Mouse (Mus musculus) heart, embryonic 15.5 days (tissue): ENCODE measurements around the gene Tmem265. TPM values are rescaled to one million over a fixed set of nuclear protein-coding genes. Genes with fewer than 3 reads are reported as not detected.
A peak's percentile ranks its signal among the peaks of the same experiment; 100 is the strongest.

ENCODE experiments used
- ATAC-seq: fragments of 200-750 bp; cut with Nextera tagmentation; replicated peaks from 2 replicates; pipeline ENCODE4 v1.8.0; 2017; ENCODE audit warnings: low read depth, moderate TSS enrichment; ENCODE audit not compliant: insufficient number of reproducible peaks, insufficient read depth, low FRiP score
- H3K27ac ChIP-seq: fragments of 300-500 bp; sonication (generic); 2 replicates; pipeline ENCODE4 v1.5.1; 2015; ENCODE audit warnings: mild to moderate bottlenecking, inconsistent platforms
- H3K27me3 ChIP-seq: fragments of 300-500 bp; sonication (generic); 2 replicates; pipeline ENCODE4 v1.6.1; 2015; ENCODE audit warnings: inconsistent platforms
- H3K36me3 ChIP-seq: fragments of 300-500 bp; sonication (generic); 2 replicates; pipeline ENCODE4 v1.6.1; 2015; ENCODE audit warnings: mild to moderate bottlenecking, inconsistent platforms
- H3K4me1 ChIP-seq: fragments of 300-500 bp; sonication (generic); replicated peaks from 2 replicates; pipeline ENCODE4 v1.6.1; 2015; ENCODE audit warnings: inconsistent platforms
- H3K4me2 ChIP-seq: fragments of 300-500 bp; sonication (generic); 2 replicates; pipeline ENCODE4 v1.6.1; 2015; ENCODE audit warnings: inconsistent platforms, mild to moderate bottlenecking, moderate library complexity
- H3K4me3 ChIP-seq: fragments of 300-500 bp; sonication (generic); 2 replicates; pipeline ENCODE4 v1.5.1; 2015; ENCODE audit warnings: mild to moderate bottlenecking, inconsistent platforms
- H3K9ac ChIP-seq: fragments of 300-500 bp; sonication (generic); 2 replicates; pipeline ENCODE4 v1.6.1; 2015; ENCODE audit warnings: mild to moderate bottlenecking, inconsistent platforms
- H3K9me3 ChIP-seq: fragments of 300-500 bp; sonication (generic); replicated peaks from 2 replicates; pipeline ENCODE4 v1.6.1; 2016; ENCODE audit warnings: inconsistent platforms
- WGBS: fragments of 180-500 bp; shearing (Covaris S2); methylation state at CpG from one replicate; pipeline ENCODE4 v1.1.7; 2015; ENCODE audit warnings: mixed read lengths; 5-methylcytosine and 5-hydroxymethylcytosine counted together
- polyA plus RNA-seq: library from polyadenylated mRNA; unstranded; fragments of >200 nt; fragmentation: Nextera tagmentation; extraction: Ambion mirVana; gene quantifications from 2 replicates; pipeline ENCODE4 v1.2.1, GENCODE M21; 2015

Tmem265 gene
- polyA plus RNA-seq = 2.9 and 4.1 TPM in 2 replicates

DNA sequence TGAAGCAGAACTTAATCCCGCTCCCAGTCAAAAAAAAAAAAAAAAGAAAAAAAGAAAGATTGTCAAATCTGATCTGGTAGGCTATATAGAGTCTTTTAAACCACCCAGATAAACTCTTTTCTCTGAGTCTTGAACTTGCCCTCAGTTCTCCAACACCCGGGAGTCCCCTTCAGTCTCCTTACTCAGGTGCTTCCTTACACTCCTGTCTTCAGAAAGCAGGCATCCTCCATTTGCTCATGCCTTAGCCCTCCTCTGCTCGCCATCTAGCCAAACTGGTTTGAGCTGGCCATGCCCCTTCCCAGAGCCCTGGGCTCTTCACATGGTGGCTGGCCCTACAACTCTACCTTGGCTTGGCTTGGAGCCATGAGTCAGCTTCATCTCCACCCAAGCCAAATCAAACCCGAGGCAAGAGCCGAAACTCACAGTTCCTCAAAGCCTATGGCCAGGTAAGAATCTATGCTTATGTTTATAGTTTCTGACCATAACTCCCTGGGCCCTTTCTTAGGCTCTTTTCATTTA lies at the start of gene Tmem265:
Gene Tmem265, plus strand, starts transcription at position 51 of the 519 bp plus-strand sequence.
- Histone ChIP-seq H3K27me3 (no peaks in the 10 kb centered on the region), H3K4me1 (peaks cover 13% of the 10 kb centered on the region), H3K4me2 (no peak within 1 kb of the TSS), H3K36me3 (peaks cover 68% of the 10 kb centered on the region), H3K27ac (no peak within 1 kb of the TSS), H3K9ac (no peak within 1 kb of the TSS), H3K4me3 (no peak within 1 kb of the TSS), H3K9me3 (no peaks in the 10 kb centered on the region)
- 91% methylated on average over 5 of the region's 5 CpGs for WGBS
- ATAC-seq = no peak

DNA sequence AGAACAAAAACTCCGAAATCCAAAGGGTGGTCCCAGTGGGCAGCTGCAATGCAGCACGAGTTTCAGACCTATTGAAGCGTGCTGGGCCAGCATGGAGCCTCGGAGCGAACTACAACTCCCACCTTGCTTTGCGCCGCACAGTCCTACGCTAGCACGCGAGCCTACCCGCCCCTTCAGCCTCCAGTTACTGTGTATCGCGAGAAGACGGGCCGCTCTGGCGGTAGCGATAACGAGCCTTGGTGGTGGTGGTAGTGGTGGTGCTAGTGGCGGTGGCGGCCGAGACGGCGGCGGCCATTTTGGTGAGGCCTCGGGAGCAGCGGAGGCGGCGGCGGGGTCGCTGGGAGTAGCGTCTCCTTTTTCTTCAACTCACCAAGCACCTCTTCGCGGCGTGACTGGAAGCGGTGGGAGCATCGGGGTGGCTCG lies 49.4 kb upstream of the Tmem265 start, which contains the start of gene Srcap:
Gene Srcap, plus strand, starts transcription at position 176 of the 423 bp plus-strand sequence.
- no peaks in the 10 kb centered on the region for H3K27me3 ChIP-seq
- ATAC-seq = peak; percentile 95
- WGBS = under 1% methylated on average over 37 of the region's 37 CpGs
- H3K9ac ChIP-seq = peak within 1 kb of the TSS; percentile 78
- peak within 1 kb of the TSS; percentile 99 for H3K27ac ChIP-seq
- no peaks in the 10 kb centered on the region for H3K9me3 ChIP-seq
- H3K4me1 ChIP-seq = peaks cover 20% of the 10 kb centered on the region
- peak within 1 kb of the TSS; percentile 71 for H3K4me2 ChIP-seq
- peaks cover 21% of the 10 kb centered on the region for H3K36me3 ChIP-seq
- H3K4me3 ChIP-seq = peak within 1 kb of the TSS; percentile 69

DNA sequence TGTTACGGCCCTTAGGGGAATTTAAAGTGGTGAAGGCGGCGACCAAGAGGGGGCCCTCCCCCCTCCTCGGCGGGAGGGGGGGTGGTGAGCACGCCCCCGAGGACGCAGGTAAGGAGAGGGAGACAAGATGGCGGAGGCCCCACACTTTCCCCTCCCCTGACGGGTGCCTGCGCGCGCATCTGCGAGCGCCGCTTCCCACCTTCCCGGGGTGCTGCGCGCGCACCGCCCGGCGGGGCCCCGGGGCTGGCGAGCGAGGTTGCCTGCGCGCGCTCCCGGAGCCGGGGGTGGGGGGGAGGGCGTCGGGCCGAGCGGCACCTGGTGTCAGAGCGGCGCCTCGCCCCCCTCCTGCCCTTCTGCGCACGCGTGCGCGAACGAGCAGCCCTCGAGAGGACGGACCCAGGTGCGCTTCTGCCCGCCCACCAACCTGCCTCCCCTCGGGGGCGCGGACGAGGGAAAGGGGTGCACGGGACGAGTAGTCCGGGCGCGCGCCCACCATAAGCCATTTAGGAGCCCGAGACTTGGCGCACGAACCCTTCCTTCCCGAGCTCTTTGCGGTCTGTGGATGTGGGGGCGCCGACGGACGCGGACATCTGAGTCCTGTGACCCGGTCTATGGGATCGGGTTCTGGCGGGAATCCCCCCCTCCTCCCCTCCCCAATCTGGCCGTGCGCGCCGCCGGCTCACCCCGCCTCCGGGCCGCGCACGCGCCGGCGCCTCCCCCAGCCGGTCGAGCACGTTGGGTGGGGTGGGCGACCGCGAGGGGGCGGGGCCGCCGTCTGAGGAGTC lies 48.8 kb upstream of the Tmem265 start:
- ATAC-seq = peak; percentile 88
- under 1% methylated on average over 73 of the region's 93 CpGs for WGBS
- Histone ChIP-seq H3K27me3 (no peaks in the 10 kb centered on the region), H3K36me3 (peaks cover 27% of the 10 kb centered on the region), H3K9me3 (no peaks in the 10 kb centered on the region), H3K9ac (peak overlapping the region; percentile 78), H3K27ac (peak overlapping the region; percentile 99), H3K4me1 (peaks cover 20% of the 10 kb centered on the region), H3K4me2 (peak overlapping the region; percentile 71), H3K4me3 (peak overlapping the region; percentile 69)

- H3K36me3 ChIP-seq = peaks cover 33% of the 10 kb centered on the region
- H3K27ac ChIP-seq = peak overlapping the region; percentile 99
- H3K9me3 ChIP-seq = no peaks in the 10 kb centered on the region
- ATAC-seq = 0 out of 2 replicates have a peak, but pooled peaks have one; percentile 0
- H3K4me2 ChIP-seq = peak overlapping the region; percentile 71
- H3K27me3 ChIP-seq = no peaks in the 10 kb centered on the region
- WGBS = 26% methylated on average over 8 of the region's 8 CpGs
- peak overlapping the region; percentile 69 for H3K4me3 ChIP-seq
- peak overlapping the region; percentile 78 for H3K9ac ChIP-seq
- H3K4me1 ChIP-seq = peaks cover 20% of the 10 kb centered on the region
Measured at GRCm38 (mm10) chr7:127513016-127513390, 48.2 kb upstream of the Tmem265 start.

DNA sequence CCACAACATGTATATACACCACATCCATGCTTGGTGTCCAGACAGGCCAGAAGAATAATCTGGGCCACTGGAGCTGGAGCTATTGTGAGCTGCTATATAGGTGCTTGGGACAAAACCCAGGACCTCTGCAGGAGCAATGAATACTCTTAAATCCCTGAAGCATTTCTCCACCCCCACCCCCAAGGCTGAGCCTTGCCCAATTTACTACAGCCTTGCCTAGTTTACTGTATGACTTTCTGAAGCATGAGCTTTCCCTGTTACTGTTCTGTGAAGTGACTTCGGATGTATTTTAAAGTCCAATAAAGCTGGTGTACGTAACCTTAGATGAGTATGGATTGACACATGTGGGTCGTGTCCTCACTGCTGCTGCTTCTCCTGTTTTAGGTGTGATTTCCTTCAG lies 47.4 kb upstream of the Tmem265 start:
- no peaks in the 10 kb centered on the region for H3K27me3 ChIP-seq
- H3K4me2 ChIP-seq = peak overlapping the region; percentile 71
- H3K9me3 ChIP-seq = no peaks in the 10 kb centered on the region
- no peak for ATAC-seq
- peaks cover 20% of the 10 kb centered on the region for H3K4me1 ChIP-seq
- peak overlapping the region; percentile 69 for H3K4me3 ChIP-seq
- H3K9ac ChIP-seq = no peak overlapping the region
- 74% methylated on average over 3 of the region's 3 CpGs for WGBS
- peak overlapping the region; percentile 10; the same call in 1 of the 2 replicates for H3K27ac ChIP-seq
- peaks cover 39% of the 10 kb centered on the region for H3K36me3 ChIP-seq

- WGBS = 72% methylated on average over 7 of the region's 7 CpGs
- no peaks in the 10 kb centered on the region for H3K9me3 ChIP-seq
- ATAC-seq = no peak
Measured at GRCm38 (mm10) chr7:127515846-127516245, 45.3 kb upstream of the Tmem265 start.

DNA sequence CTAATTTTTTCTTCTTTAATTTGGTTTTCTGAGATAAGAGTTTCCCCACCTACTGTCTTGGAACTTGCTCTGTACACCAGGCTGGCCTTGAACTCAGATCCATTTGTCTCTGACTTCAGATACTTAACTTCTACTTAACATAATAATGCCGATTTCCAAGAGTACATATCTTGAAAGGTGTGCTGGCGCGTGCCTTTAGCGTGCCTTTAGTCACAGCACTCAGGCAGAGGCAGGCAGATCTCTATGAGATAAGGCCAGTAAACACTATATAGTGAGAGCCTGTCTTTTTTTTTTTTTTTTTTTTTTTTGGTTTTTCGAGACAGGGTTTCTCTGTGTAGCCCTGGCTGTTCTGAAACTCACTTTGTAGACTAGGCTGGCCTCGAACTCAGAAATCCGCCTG lies 44.8 kb upstream of the Tmem265 start:
- Histone ChIP-seq H3K4me1 (peaks cover 16% of the 10 kb centered on the region), H3K27me3 (no peaks in the 10 kb centered on the region), H3K4me2 (no peak overlapping the region), H3K36me3 (peaks cover 61% of the 10 kb centered on the region), H3K9me3 (no peaks in the 10 kb centered on the region), H3K4me3 (no peak overlapping the region), H3K9ac (no peak overlapping the region), H3K27ac (no peak overlapping the region)
- ATAC-seq = no peak
- 88% methylated on average over 7 of the region's 7 CpGs for WGBS

More at GRCm38 (mm10) chr7:127515846-127516245, 45.3 kb upstream of the Tmem265 start:
- Histone ChIP-seq H3K27ac (no peak overlapping the region), H3K27me3 (no peaks in the 10 kb centered on the region), H3K36me3 (peaks cover 56% of the 10 kb centered on the region), H3K4me3 (no peak overlapping the region), H3K9ac (no peak overlapping the region), H3K4me1 (peaks cover 20% of the 10 kb centered on the region), H3K4me2 (no peak overlapping the region)

- no peak within 1 kb of the TSS for H3K4me3 ChIP-seq
- no peak within 1 kb of the TSS for H3K27ac ChIP-seq
- no peaks in the 10 kb centered on the region for H3K9me3 ChIP-seq
- 0 out of 2 replicates have a peak, but pooled peaks cover 2% of the 10 kb centered on the region for H3K4me1 ChIP-seq
- H3K36me3 ChIP-seq = peaks cover 83% of the 10 kb centered on the region
- no peaks in the 10 kb centered on the region for H3K27me3 ChIP-seq
- H3K9ac ChIP-seq = no peak within 1 kb of the TSS
- ATAC-seq = no peak
- 86% methylated on average over 3 of the region's 3 CpGs for WGBS
- H3K4me2 ChIP-seq = no peak within 1 kb of the TSS
Measured at GRCm38 (mm10) chr7:127519284-127519683, 41.9 kb upstream of the Tmem265 start, which contains the start of gene Gm42715. TSS of gene Gm42715 (plus strand) at chr7:127519584.

GRCm38 (mm10) chr7:127541671-127542070 lies 19.5 kb upstream of the Tmem265 start:
- no peaks in the 10 kb centered on the region for H3K9me3 ChIP-seq
- no peaks in the 10 kb centered on the region for H3K27me3 ChIP-seq
- 89% methylated on average over 3 of the region's 3 CpGs for WGBS
- H3K4me2 ChIP-seq = no peak overlapping the region
- no peak overlapping the region for H3K27ac ChIP-seq
- H3K4me1 ChIP-seq = no peaks in the 10 kb centered on the region; the same call in 1 of the 2 replicates
- H3K4me3 ChIP-seq = no peak overlapping the region
- ATAC-seq = no peak
- H3K9ac ChIP-seq = no peak overlapping the region
- H3K36me3 ChIP-seq = peaks cover 94% of the 10 kb centered on the region

DNA sequence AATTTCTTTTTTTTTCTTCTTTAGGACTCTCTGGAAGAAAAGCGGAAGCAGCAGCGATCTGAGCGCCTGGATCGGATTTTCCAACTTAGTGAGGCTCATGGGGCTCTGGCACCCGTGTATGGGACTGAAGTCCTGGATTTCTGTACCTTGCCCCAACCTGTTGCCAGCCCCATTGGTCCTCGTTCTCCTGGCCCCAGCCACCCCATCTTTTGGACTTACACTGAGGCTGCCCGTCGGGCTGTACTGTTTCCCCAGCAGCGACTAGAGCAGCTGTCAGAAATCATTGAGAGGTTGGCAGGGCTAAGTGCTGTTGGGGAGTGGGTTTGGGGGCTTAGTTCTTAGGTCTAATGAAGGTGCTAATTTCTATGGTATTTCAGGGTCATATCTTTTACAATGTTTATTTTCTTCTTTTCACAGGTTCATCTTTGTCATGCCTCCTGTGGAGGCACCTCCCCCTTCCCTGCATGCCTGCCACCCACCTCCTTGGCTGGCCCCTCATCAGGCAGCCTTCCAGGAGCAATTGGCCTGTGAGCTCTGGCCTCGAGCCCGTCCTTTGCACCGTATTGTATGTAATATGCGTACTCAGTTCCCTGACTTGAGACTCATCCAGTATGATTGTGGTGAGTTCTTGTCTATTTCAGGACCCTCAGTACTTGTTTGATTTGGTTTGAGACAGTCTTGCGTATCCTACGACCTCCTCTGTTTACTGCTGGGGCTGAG lies 11.9 kb upstream of the Tmem265 start:
- H3K9me3 ChIP-seq = no peaks in the 10 kb centered on the region
- 80% methylated on average over 15 of the region's 15 CpGs for WGBS
- no peak overlapping the region for H3K27ac ChIP-seq
- peaks cover 3% of the 10 kb centered on the region; the same call in 1 of the 2 replicates for H3K4me1 ChIP-seq
- H3K9ac ChIP-seq = no peak overlapping the region
- no peak overlapping the region for H3K4me2 ChIP-seq
- no peaks in the 10 kb centered on the region for H3K27me3 ChIP-seq
- H3K36me3 ChIP-seq = peaks cover 74% of the 10 kb centered on the region
- H3K4me3 ChIP-seq = no peak overlapping the region
- ATAC-seq = no peak

- H3K27ac ChIP-seq = no peak overlapping the region
- 94% methylated on average over 8 of the region's 8 CpGs for WGBS
- peaks cover 3% of the 10 kb centered on the region; the same call in 1 of the 2 replicates for H3K4me1 ChIP-seq
- H3K36me3 ChIP-seq = peaks cover 77% of the 10 kb centered on the region
- H3K27me3 ChIP-seq = no peaks in the 10 kb centered on the region
- no peak overlapping the region for H3K9ac ChIP-seq
- H3K4me3 ChIP-seq = no peak overlapping the region
- ATAC-seq = no peak
- H3K4me2 ChIP-seq = no peak overlapping the region
- no peaks in the 10 kb centered on the region for H3K9me3 ChIP-seq
Measured at GRCm38 (mm10) chr7:127551558-127551957, 9.6 kb upstream of the Tmem265 start.
